Mouse (Mus musculus) heart, embryonic 12.5 days (tissue): ENCODE measurements around the gene Tnr. TPM values are rescaled to one million over a fixed set of nuclear protein-coding genes. Genes with fewer than 3 reads are reported as not detected.

Source experiments
- ATAC-seq: fragments of 200-750 bp; cut with Nextera tagmentation; 2 replicates; pipeline ENCODE4 v1.8.0; 2017; ENCODE audit warnings: moderate TSS enrichment, moderate library complexity; ENCODE audit not compliant: insufficient number of reproducible peaks, low FRiP score
- H3K27ac ChIP-seq: fragments of 300-500 bp; sonication (generic); 2 replicates; pipeline ENCODE4 v1.5.1; 2016; ENCODE audit warnings: mild to moderate bottlenecking, moderate library complexity; ENCODE audit not compliant: poor library complexity, severe bottlenecking
- H3K27me3 ChIP-seq: fragments of 300-500 bp; sonication (generic); replicated peaks from 2 replicates; pipeline ENCODE4 v1.6.1; 2016; ENCODE audit warnings: mild to moderate bottlenecking, moderate library complexity
- H3K36me3 ChIP-seq: fragments of 300-500 bp; sonication (generic); 2 replicates; pipeline ENCODE4 v1.6.1; 2016; ENCODE audit warnings: mild to moderate bottlenecking, moderate library complexity
- H3K4me1 ChIP-seq: fragments of 300-500 bp; sonication (generic); replicated peaks from 2 replicates; pipeline ENCODE4 v1.6.1; 2016; ENCODE audit warnings: mild to moderate bottlenecking
- H3K4me2 ChIP-seq: fragments of 300-500 bp; sonication (generic); 2 replicates; pipeline ENCODE4 v1.6.1; 2016; ENCODE audit warnings: mild to moderate bottlenecking, moderate library complexity
- H3K4me3 ChIP-seq: fragments of 300-500 bp; sonication (generic); 2 replicates; pipeline ENCODE4 v1.5.1; 2016; ENCODE audit warnings: mild to moderate bottlenecking
- H3K9ac ChIP-seq: fragments of 300-500 bp; sonication (generic); 2 replicates; pipeline ENCODE4 v1.6.1; 2016; ENCODE audit warnings: mild to moderate bottlenecking, moderate library complexity
- H3K9me3 ChIP-seq: fragments of 300-500 bp; sonication (generic); replicated peaks from 2 replicates; pipeline ENCODE4 v1.6.1; 2016; ENCODE audit warnings: mild to moderate bottlenecking, moderate library complexity
- WGBS: fragments of 180-500 bp; shearing (Covaris S2); methylation state at CpG from one replicate; pipeline ENCODE4 v1.1.7; 2016; 5-methylcytosine and 5-hydroxymethylcytosine counted together
- polyA plus RNA-seq: library from polyadenylated mRNA; unstranded; fragments of >200 nt; fragmentation: Nextera tagmentation; extraction: Ambion mirVana; gene quantifications from 2 replicates; pipeline ENCODE4 v1.2.1, GENCODE M21; 2016

Tnr gene
- polyA plus RNA-seq, 1 experiment from 2014 or later = not detected

DNA sequence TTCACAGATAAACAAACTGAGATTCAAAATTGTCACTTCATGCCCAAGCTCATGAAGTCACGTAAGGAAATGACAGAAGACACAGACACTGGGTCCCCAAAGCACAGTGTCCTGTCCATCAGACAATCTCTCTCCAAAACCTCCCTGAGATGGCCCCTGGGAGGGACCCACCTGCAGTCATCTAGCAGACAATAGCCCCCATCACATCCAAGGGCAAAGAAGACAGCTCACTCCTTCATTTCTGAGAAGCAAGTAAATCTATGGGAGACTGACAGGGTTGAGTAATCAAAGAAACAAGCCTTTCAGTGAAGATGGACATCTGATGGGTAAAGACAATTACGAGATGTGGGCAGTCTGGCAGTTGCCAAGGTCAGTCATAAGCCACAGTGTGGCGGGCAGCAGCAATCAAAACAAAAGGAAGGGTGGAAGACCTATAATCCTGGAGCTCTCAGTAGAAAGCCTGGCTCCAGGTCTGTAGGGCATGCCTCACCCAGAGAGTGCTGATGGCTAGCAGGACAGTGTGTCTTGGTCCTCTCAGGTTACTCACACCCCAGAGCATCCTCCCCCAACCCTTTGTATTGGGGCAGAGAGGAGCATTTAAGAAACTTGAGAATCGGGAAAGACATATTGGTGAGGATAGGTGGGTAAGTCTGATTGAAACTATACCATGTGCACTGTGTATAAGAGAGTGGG lies 310.2 kb downstream of the Tnr start:
- no peaks in the 10 kb centered on the region for H3K36me3 ChIP-seq
- no peak overlapping the region for H3K4me3 ChIP-seq
- no peaks in the 10 kb centered on the region for H3K9me3 ChIP-seq
- no peaks in the 10 kb centered on the region for H3K27me3 ChIP-seq
- no peak overlapping the region for H3K9ac ChIP-seq
- no peak overlapping the region for H3K27ac ChIP-seq
- ATAC-seq = no peak
- no peak overlapping the region for H3K4me2 ChIP-seq
- no peaks in the 10 kb centered on the region for H3K4me1 ChIP-seq
- 53% methylated on average over 4 of the region's 4 CpGs for WGBS

DNA sequence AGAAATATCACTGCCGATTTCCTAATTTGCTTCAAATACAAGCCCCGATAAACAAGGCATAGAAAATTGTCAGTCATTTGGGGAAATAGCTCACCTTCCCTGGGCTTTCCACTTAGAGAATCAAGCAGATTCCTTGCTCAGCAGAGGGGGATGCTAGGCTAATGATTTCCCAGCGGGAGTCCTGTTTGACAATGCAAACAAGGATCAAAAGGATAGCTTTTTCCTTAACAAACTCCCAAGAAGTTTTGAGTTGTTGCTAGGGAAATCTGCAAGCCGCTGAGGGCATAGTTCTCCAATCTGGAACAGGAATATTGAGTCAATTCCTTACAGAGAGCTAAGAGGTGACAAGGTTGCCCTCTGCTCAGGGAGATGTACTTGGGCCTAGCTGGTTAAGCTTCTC lies 311.6 kb downstream of the Tnr start:
- 14% methylated on average over 4 of the region's 4 CpGs for WGBS
- no peaks in the 10 kb centered on the region for H3K36me3 ChIP-seq
- no peak overlapping the region for H3K4me3 ChIP-seq
- no peak overlapping the region for H3K9ac ChIP-seq
- H3K9me3 ChIP-seq = no peaks in the 10 kb centered on the region
- H3K27me3 ChIP-seq = no peaks in the 10 kb centered on the region
- no peak overlapping the region for H3K27ac ChIP-seq
- ATAC-seq = no peak
- H3K4me1 ChIP-seq = no peaks in the 10 kb centered on the region
- no peak overlapping the region for H3K4me2 ChIP-seq

DNA sequence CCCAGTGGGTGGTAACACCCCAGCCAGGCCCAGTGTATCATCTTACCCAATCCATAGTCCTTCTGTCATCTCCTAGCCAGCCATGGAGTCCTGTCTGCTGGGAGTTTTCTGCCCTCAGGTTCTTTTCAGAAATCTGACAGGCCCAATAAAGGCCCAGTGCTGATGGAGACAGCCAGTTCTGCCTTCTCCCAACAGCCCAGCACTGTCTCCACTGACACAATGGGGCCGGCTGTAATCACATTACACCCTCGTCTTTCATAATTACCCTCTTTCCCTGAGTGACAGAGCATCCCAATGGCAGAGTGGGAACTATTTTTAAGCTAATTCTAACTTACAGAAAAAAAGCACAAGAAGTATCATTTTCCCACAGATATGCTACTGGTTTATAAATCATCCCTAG lies 316.8 kb downstream of the Tnr start:
- no peak overlapping the region for H3K4me2 ChIP-seq
- H3K36me3 ChIP-seq = no peaks in the 10 kb centered on the region
- no peaks in the 10 kb centered on the region for H3K27me3 ChIP-seq
- no peaks in the 10 kb centered on the region for H3K9me3 ChIP-seq
- H3K4me3 ChIP-seq = no peak overlapping the region
- no peaks in the 10 kb centered on the region for H3K4me1 ChIP-seq
- ATAC-seq = no peak
- H3K9ac ChIP-seq = no peak overlapping the region
- WGBS = 52% methylated on average over 2 of the region's 2 CpGs
- H3K27ac ChIP-seq = no peak overlapping the region

DNA sequence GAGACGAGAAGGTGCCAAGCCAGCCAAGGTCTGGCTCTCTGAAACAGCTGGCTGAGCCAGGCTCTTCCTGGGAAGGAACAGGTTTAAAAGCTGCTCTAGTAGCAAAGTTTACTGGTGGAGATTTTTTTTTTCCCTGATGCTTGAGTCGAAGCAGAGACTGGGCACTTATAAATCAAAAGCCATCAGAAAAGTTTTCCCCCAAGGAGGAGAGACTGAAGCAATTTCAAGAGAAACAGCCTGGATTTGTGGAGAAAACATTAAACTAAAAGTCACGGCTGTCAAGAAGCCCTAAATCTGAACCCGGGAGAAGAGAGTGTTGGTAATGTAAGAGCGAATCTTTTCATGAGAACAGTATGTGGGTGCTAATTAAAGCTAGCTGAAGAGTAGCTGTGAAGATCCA lies 319.3 kb downstream of the Tnr start:
- H3K4me1 ChIP-seq = no peaks in the 10 kb centered on the region
- H3K27ac ChIP-seq = no peak overlapping the region
- H3K9ac ChIP-seq = no peak overlapping the region
- 65% methylated on average over 5 of the region's 5 CpGs for WGBS
- no peak overlapping the region for H3K4me2 ChIP-seq
- no peaks in the 10 kb centered on the region for H3K9me3 ChIP-seq
- H3K4me3 ChIP-seq = no peak overlapping the region
- H3K36me3 ChIP-seq = no peaks in the 10 kb centered on the region
- ATAC-seq = no peak
- no peaks in the 10 kb centered on the region for H3K27me3 ChIP-seq

DNA sequence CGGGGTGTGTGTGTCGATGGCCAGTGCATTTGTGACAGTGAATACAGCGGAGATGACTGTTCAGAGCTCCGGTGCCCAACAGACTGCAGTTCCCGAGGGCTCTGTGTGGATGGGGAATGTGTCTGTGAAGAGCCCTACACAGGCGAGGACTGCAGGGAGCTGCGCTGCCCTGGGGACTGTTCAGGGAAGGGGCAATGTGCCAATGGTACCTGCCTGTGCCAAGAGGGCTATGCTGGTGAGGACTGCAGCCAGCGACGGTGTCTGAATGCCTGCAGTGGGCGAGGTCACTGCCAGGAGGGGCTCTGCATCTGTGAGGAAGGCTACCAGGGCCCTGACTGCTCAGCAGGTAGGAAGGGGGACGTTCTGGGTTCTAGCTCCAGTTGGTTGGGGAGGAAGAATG lies 328.5 kb downstream of the Tnr start:
- no peak for ATAC-seq
- 77% methylated on average over 11 of the region's 11 CpGs for WGBS
- no peak overlapping the region for H3K4me2 ChIP-seq
- H3K4me1 ChIP-seq = no peaks in the 10 kb centered on the region
- no peak overlapping the region for H3K4me3 ChIP-seq
- H3K27me3 ChIP-seq = no peaks in the 10 kb centered on the region
- no peak overlapping the region for H3K9ac ChIP-seq
- H3K27ac ChIP-seq = no peak overlapping the region
- H3K9me3 ChIP-seq = no peaks in the 10 kb centered on the region
- H3K36me3 ChIP-seq = no peaks in the 10 kb centered on the region

DNA sequence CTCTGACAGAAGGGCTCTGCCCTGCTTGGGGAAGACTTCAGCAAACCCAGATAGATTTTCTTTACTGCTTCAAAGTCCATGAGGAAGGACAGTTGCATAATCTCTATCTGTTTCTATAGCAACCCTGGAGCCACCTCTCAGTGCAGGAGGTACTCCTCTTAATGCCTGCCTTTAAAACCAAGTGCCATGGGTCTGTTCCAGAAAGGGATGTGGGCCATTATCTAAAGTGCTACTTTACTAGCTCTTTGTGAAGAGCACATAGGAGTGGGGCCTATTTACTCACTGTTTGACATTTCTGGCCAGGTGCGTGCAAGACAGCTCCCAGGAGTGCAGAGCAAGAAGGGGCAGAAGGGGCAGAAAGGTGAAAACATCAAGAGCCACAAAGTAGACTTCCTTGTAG lies 330.7 kb downstream of the Tnr start:
- H3K9me3 ChIP-seq = no peaks in the 10 kb centered on the region
- no peak overlapping the region for H3K4me2 ChIP-seq
- H3K36me3 ChIP-seq = no peaks in the 10 kb centered on the region
- H3K27me3 ChIP-seq = no peaks in the 10 kb centered on the region
- no peak overlapping the region for H3K9ac ChIP-seq
- ATAC-seq = no peak
- H3K4me1 ChIP-seq = no peaks in the 10 kb centered on the region
- H3K4me3 ChIP-seq = no peak overlapping the region
- no peak overlapping the region for H3K27ac ChIP-seq
- WGBS = 79% methylated on average over 1 of the region's 1 CpGs

DNA sequence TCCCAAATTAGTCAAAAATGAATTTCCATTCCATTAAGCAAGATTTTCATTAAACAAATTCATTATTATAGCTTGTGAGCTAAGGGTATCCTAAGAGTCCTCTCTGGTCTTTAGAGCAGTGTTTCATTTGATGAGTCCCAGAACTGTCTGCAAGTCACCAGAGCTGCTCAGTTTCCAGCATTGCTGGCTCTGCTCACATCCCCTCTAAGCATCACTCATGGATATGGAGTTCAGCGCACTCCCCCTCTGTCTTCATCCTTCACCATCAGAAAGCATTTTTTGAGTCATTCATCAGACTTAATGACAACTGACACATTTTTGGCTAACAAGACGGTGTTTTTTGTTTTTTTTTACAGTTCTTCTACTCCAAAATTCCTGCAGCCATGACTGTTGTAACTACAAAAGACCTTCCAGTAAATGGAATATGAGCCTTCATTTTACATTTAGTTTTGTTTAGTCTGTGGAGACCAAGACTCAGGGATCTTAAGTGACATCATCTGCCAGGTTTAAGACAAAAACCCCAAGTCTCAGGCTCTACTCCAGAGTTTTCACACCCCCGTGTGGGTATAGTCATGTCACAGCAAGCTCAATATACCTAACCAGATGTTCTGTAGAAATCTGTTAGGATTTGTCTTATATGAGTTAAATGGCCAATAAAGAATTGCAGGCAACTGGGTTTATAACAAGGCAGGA lies 338.4 kb downstream of the Tnr start:
- WGBS = 70% methylated on average over 3 of the region's 3 CpGs
- Histone ChIP-seq H3K36me3 (no peaks in the 10 kb centered on the region), H3K4me3 (no peak overlapping the region), H3K27me3 (no peaks in the 10 kb centered on the region), H3K9me3 (no peaks in the 10 kb centered on the region), H3K9ac (no peak overlapping the region), H3K4me2 (no peak overlapping the region), H3K27ac (no peak overlapping the region), H3K4me1 (no peaks in the 10 kb centered on the region)
- ATAC-seq = no peak

DNA sequence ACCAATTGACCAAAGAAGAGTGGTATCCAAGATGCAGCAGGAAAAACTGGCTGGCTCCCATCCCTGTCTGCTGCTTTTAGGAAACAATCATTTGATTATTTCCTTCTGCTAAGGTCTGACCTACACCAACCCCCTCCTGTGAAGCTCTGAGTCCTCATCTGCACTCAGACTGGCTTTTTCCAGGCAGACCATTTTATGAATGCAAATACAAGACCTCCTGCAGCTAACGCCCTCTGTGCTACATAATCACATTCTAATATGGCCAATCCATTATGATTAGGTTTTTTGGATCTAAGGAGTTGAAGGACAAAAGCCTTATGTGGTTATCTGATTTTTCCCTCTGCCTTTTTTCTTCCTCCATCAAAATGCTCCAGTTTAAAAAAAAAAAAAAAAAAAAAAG lies 342.1 kb downstream of the Tnr start:
- Histone ChIP-seq H3K4me2 (no peak overlapping the region), H3K36me3 (no peaks in the 10 kb centered on the region), H3K4me3 (no peak overlapping the region), H3K27ac (no peak overlapping the region), H3K9me3 (no peaks in the 10 kb centered on the region), H3K4me1 (no peaks in the 10 kb centered on the region), H3K27me3 (no peaks in the 10 kb centered on the region), H3K9ac (no peak overlapping the region)
- 74% methylated on average over 1 of the region's 1 CpGs for WGBS
- ATAC-seq = no peak

DNA sequence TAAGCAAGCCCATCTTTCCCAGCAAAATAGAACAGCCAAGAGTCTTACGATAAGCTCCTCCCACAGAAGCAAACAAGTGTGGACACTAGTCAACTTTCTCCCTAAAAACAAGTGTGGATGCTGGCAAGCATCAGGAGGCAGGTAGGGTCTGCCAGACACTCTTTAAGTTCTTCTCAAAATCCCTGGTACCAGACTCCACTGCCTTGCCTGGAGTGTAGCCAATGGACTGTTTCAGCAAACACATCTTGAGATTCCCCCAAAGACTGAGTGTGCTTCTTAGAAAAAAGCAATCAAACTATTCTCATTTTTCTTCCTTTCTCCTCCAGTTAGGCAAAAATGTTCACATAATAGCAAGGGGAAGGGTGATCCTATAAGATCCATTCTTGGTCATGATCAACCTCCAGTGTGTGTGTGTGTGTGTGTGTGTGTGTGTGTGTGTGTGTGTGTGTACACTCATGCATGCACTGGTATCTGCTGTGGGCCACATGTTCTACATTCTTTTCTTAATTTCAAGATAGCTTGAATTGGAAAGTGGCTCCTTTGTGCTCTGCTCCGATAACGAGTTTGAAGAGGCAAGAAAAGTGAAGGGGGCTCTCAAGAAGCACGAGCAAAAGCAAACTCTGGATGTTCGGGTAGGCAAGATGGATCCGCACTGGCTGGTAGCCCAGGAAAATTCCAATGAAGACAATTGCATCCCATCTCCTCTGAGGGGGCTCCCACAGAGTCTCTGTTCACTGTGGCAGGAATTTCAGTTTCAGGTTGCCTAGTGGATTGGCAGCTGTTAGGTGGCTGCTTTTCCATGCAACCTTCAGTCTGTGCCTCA lies 346.3 kb downstream of the Tnr start:
- no peak overlapping the region for H3K27ac ChIP-seq

DNA sequence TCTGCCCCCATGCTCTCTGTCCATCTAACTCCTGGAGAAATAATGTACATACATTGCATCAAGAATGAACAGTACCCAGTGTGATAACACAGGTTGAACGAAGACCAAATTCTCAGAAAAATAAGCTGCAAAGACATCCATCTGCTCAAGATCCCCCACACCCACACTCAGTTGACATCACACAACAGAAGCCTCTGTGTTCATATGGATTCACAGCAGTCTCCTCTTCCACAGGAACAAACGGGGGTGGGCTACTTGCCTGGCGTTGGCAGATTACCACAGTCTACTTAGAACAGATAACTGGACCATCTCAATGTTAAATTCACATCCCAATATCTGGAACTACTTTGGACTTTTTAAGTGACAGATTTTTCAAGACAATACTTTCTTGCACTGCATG lies 349.3 kb downstream of the Tnr start:
- H3K36me3 ChIP-seq = no peaks in the 10 kb centered on the region
- H3K27me3 ChIP-seq = no peaks in the 10 kb centered on the region
- H3K9me3 ChIP-seq = no peaks in the 10 kb centered on the region
- H3K4me1 ChIP-seq = no peaks in the 10 kb centered on the region
- H3K4me3 ChIP-seq = no peak overlapping the region
- ATAC-seq = no peak
- no peak overlapping the region for H3K4me2 ChIP-seq
- no peak overlapping the region for H3K9ac ChIP-seq
- 73% methylated on average over 3 of the region's 3 CpGs for WGBS
- H3K27ac ChIP-seq = no peak overlapping the region

More for the DNA sequence above, 346.3 kb downstream of the Tnr start:
- no peak overlapping the region for H3K4me3 ChIP-seq
- no peaks in the 10 kb centered on the region for H3K9me3 ChIP-seq
- H3K27me3 ChIP-seq = no peaks in the 10 kb centered on the region
- no peak overlapping the region for H3K4me2 ChIP-seq
- 66% methylated on average over 6 of the region's 6 CpGs for WGBS
- no peak for ATAC-seq
- H3K4me1 ChIP-seq = no peaks in the 10 kb centered on the region
- H3K9ac ChIP-seq = no peak overlapping the region
- H3K36me3 ChIP-seq = no peaks in the 10 kb centered on the region

DNA sequence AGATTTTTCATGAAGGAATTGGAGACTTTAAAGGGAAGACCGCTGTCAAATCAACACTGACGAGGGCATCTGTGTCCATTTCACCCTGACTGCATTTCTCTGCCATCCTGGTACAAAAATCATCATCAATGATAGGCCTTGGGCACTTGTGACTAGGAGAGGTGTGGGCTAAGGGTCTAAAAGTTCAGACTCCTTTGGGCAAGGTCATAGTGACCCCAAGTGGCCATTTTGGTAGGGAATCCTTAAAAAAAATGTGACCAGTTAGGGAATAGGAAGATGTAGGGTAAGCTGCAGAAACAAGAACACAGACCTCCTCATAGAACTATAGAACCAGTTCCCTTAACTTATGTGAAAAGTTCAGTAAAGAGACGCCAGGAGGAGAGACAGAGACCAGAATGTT lies 355.1 kb downstream of the Tnr start:
- Histone ChIP-seq H3K4me2 (no peak overlapping the region), H3K36me3 (no peaks in the 10 kb centered on the region), H3K9me3 (no peaks in the 10 kb centered on the region), H3K4me3 (no peak overlapping the region), H3K9ac (no peak overlapping the region), H3K4me1 (no peaks in the 10 kb centered on the region), H3K27ac (no peak overlapping the region), H3K27me3 (no peaks in the 10 kb centered on the region)
- WGBS = 53% methylated on average over 3 of the region's 3 CpGs
- ATAC-seq = no peak
